Mouse (Mus musculus) heart, embryonic 11.5 days (tissue): ENCODE data around the gene Nsun6. TPM values are rescaled to one million over a fixed set of nuclear protein-coding genes. Genes with fewer than 3 reads are reported as not detected.
A peak's percentile ranks its signal among the peaks of the same experiment; 100 is the strongest.

Experiments used
- ATAC-seq: fragments of 200-750 bp; cut with Nextera tagmentation; replicated peaks from 2 replicates; pipeline ENCODE4 v1.8.0; 2017; ENCODE audit warnings: moderate library complexity; ENCODE audit not compliant: insufficient number of reproducible peaks, low FRiP score, low TSS enrichment
- H3K27ac ChIP-seq: fragments of 300-500 bp; sonication (generic); 2 replicates; pipeline ENCODE4 v1.5.1; 2014; ENCODE audit warnings: mild to moderate bottlenecking, low read depth, low read length
- H3K27me3 ChIP-seq: fragments of 300-500 bp; sonication (generic); 2 replicates; pipeline ENCODE4 v1.6.1; 2014; ENCODE audit warnings: mild to moderate bottlenecking, low read length, mixed read lengths; ENCODE audit not compliant: control insufficient read depth, insufficient read depth
- H3K36me3 ChIP-seq: fragments of 300-500 bp; sonication (generic); 2 replicates; pipeline ENCODE4 v1.6.1; 2014; ENCODE audit warnings: mild to moderate bottlenecking, low read length, moderate library complexity, mixed read lengths; ENCODE audit not compliant: control insufficient read depth, insufficient read depth
- H3K4me1 ChIP-seq: fragments of 300-500 bp; sonication (generic); 2 replicates; pipeline ENCODE4 v1.6.1; 2014; ENCODE audit warnings: low read length; ENCODE audit not compliant: control insufficient read depth, insufficient read depth
- H3K4me2 ChIP-seq: fragments of 300-500 bp; sonication (generic); 2 replicates; pipeline ENCODE4 v1.6.1; 2014; ENCODE audit warnings: mild to moderate bottlenecking, moderate library complexity
- H3K4me3 ChIP-seq: fragments of 300-500 bp; sonication (generic); 2 replicates; pipeline ENCODE4 v1.5.1; 2014; ENCODE audit warnings: low read depth, low read length
- H3K9ac ChIP-seq: fragments of 300-500 bp; sonication (generic); 2 replicates; pipeline ENCODE4 v1.6.1; 2014; ENCODE audit warnings: mild to moderate bottlenecking, low read depth, low read length, moderate library complexity
- H3K9me3 ChIP-seq: fragments of 300-500 bp; sonication (generic); replicated peaks from 2 replicates; pipeline ENCODE4 v1.6.1; 2016; ENCODE audit warnings: low read length; ENCODE audit not compliant: control insufficient read depth
- WGBS: fragments of 180-500 bp; shearing (Covaris S2); extraction: QIAGEN DNeasy Blood & Tissue Kit; methylation state at CpG from one replicate; pipeline ENCODE4 v1.1.7; 2014; ENCODE audit not compliant: insufficient replicate concordance; 5-methylcytosine and 5-hydroxymethylcytosine counted together
- polyA plus RNA-seq: library from polyadenylated mRNA; unstranded; fragments of >200 nt; fragmentation: Nextera tagmentation; extraction: Ambion mirVana; gene quantifications from 2 replicates; pipeline ENCODE4 v1.2.1, GENCODE M21; 2014

Nsun6 gene
- polyA plus RNA-seq, 1 experiment from 2014 or later: 6.6 TPM

- no peaks in the 10 kb centered on the region for H3K9me3 ChIP-seq
- peaks cover 2% of the 10 kb centered on the region; the same call in 1 of the 2 replicates for H3K36me3 ChIP-seq
- ATAC-seq: no peak
- H3K27me3 ChIP-seq: no peaks in the 10 kb centered on the region
- no peak overlapping the region for H3K9ac ChIP-seq
- no peak overlapping the region for H3K4me2 ChIP-seq
- no peaks in the 10 kb centered on the region for H3K4me1 ChIP-seq
- WGBS: 60% methylated on average over 1 of the region's 1 CpGs
- no peak overlapping the region for H3K27ac ChIP-seq
- no peak overlapping the region for H3K4me3 ChIP-seq
These were observed 8.9 kb upstream of the Nsun6 start for GRCm38 (mm10) chr2:15063815-15064214.

- H3K27me3 ChIP-seq: no peaks in the 10 kb centered on the region
- H3K27ac ChIP-seq: no peak overlapping the region
- peaks cover 5% of the 10 kb centered on the region; the same call in 1 of the 2 replicates for H3K4me1 ChIP-seq
- WGBS: 95% methylated on average over 3 of the region's 3 CpGs
- H3K9ac ChIP-seq: no peak overlapping the region
- no peak overlapping the region for H3K4me3 ChIP-seq
- no peak overlapping the region for H3K4me2 ChIP-seq
- H3K9me3 ChIP-seq: no peaks in the 10 kb centered on the region
- no peak for ATAC-seq
- no peaks in the 10 kb centered on the region for H3K36me3 ChIP-seq
These were observed 6.0 kb upstream of the Nsun6 start for GRCm38 (mm10) chr2:15060856-15061255.

- Histone ChIP-seq H3K9me3 (no peaks in the 10 kb centered on the region), H3K4me2 (no peak overlapping the region), H3K36me3 (no peaks in the 10 kb centered on the region), H3K4me3 (no peak overlapping the region), H3K27ac (no peak overlapping the region), H3K27me3 (no peaks in the 10 kb centered on the region), H3K9ac (no peak overlapping the region), H3K4me1 (peaks cover 5% of the 10 kb centered on the region; the same call in 1 of the 2 replicates)
- 81% methylated on average over 5 of the region's 5 CpGs for WGBS
- ATAC-seq: no peak
These were observed 3.4 kb upstream of the Nsun6 start for GRCm38 (mm10) chr2:15058227-15058626.

GRCm38 (mm10) chr2:15055741-15056151 lies 877 bp upstream of the Nsun6 start:
- Histone ChIP-seq H3K4me3 (peak overlapping the region; percentile 91), H3K36me3 (no peaks in the 10 kb centered on the region), H3K9me3 (no peaks in the 10 kb centered on the region), H3K4me1 (peaks cover 5% of the 10 kb centered on the region; the same call in 1 of the 2 replicates), H3K4me2 (peak overlapping the region; percentile 71), H3K27ac (peak overlapping the region; percentile 87), H3K27me3 (no peaks in the 10 kb centered on the region), H3K9ac (peak overlapping the region; percentile 98)
- WGBS: 2% methylated on average over 15 of the region's 15 CpGs
- no peak for ATAC-seq

- H3K9me3 ChIP-seq: no peaks in the 10 kb centered on the region
- peak; percentile 16; the same call in 1 of the 2 replicates for ATAC-seq
- 21% methylated on average over 10 of the region's 10 CpGs for WGBS
These were observed 373 bp downstream of the Nsun6 start for GRCm38 (mm10) chr2:15054496-15054895.

GRCm38 (mm10) chr2:15049117-15049873 lies 5.6 kb downstream of the Nsun6 start, which contains the start of gene Arl5b:
TSS of gene Arl5b (plus strand) at chr2:15049395.
- peak within 1 kb of the TSS; percentile 63 for H3K4me2 ChIP-seq
- peak within 1 kb of the TSS; percentile 50 for H3K4me3 ChIP-seq
- peak; percentile 94 for ATAC-seq
- WGBS: 9% methylated on average over 20 of the region's 20 CpGs
- H3K9me3 ChIP-seq: no peaks in the 10 kb centered on the region
- H3K36me3 ChIP-seq: no peaks in the 10 kb centered on the region
- no peak within 1 kb of the TSS for H3K27ac ChIP-seq
- peaks cover 2% of the 10 kb centered on the region; the same call in 1 of the 2 replicates for H3K4me1 ChIP-seq
- H3K27me3 ChIP-seq: no peaks in the 10 kb centered on the region
- H3K9ac ChIP-seq: peak within 1 kb of the TSS; percentile 73

More at GRCm38 (mm10) chr2:15054496-15054895, 373 bp downstream of the Nsun6 start:
- Histone ChIP-seq H3K9ac (peak overlapping the region; percentile 83), H3K4me3 (peak overlapping the region; percentile 91), H3K4me1 (peaks cover 5% of the 10 kb centered on the region; the same call in 1 of the 2 replicates), H3K4me2 (peak overlapping the region; percentile 73), H3K27me3 (no peaks in the 10 kb centered on the region), H3K36me3 (no peaks in the 10 kb centered on the region), H3K27ac (peak overlapping the region; percentile 91)

GRCm38 (mm10) chr2:15040326-15040725 lies 14.5 kb downstream of the Nsun6 start:
- H3K9me3 ChIP-seq: no peaks in the 10 kb centered on the region
- H3K4me1 ChIP-seq: no peaks in the 10 kb centered on the region
- H3K4me2 ChIP-seq: no peak overlapping the region
- ATAC-seq: no peak
- 65% methylated on average over 5 of the region's 5 CpGs for WGBS
- no peaks in the 10 kb centered on the region for H3K36me3 ChIP-seq
- H3K9ac ChIP-seq: no peak overlapping the region
- H3K27me3 ChIP-seq: no peaks in the 10 kb centered on the region
- H3K4me3 ChIP-seq: no peak overlapping the region
- no peak overlapping the region for H3K27ac ChIP-seq

- 84% methylated on average over 6 of the region's 6 CpGs for WGBS
- H3K4me3 ChIP-seq: no peak overlapping the region
- no peaks in the 10 kb centered on the region for H3K27me3 ChIP-seq
- no peaks in the 10 kb centered on the region for H3K9me3 ChIP-seq
- no peak overlapping the region for H3K9ac ChIP-seq
- no peak for ATAC-seq
- no peak overlapping the region for H3K27ac ChIP-seq
- no peak overlapping the region for H3K4me2 ChIP-seq
- H3K36me3 ChIP-seq: no peaks in the 10 kb centered on the region
- H3K4me1 ChIP-seq: no peaks in the 10 kb centered on the region
These were observed 16.2 kb downstream of the Nsun6 start for GRCm38 (mm10) chr2:15038705-15039104.
